Mouse (Mus musculus) cerebellum, adult 2 months (tissue): ENCODE results near the gene Acly.

Source experiments
- CTCF ChIP-seq: fragments of 200-500 bp; IDR thresholded peaks from 2 replicates; pipeline ENCODE4 v1.5.1; 2011; ENCODE audit warnings: low read depth, mild to moderate bottlenecking, control low read depth, low read length, moderate library complexity, borderline replicate concordance; ENCODE audit not compliant: insufficient read depth
- POLR2A ChIP-seq: fragments of 200-500 bp; IDR thresholded peaks from 2 replicates; pipeline ENCODE4 v1.6.1; 2011; ENCODE audit warnings: low read length, control low read depth, borderline replicate concordance; ENCODE audit not compliant: insufficient read depth

DNA sequence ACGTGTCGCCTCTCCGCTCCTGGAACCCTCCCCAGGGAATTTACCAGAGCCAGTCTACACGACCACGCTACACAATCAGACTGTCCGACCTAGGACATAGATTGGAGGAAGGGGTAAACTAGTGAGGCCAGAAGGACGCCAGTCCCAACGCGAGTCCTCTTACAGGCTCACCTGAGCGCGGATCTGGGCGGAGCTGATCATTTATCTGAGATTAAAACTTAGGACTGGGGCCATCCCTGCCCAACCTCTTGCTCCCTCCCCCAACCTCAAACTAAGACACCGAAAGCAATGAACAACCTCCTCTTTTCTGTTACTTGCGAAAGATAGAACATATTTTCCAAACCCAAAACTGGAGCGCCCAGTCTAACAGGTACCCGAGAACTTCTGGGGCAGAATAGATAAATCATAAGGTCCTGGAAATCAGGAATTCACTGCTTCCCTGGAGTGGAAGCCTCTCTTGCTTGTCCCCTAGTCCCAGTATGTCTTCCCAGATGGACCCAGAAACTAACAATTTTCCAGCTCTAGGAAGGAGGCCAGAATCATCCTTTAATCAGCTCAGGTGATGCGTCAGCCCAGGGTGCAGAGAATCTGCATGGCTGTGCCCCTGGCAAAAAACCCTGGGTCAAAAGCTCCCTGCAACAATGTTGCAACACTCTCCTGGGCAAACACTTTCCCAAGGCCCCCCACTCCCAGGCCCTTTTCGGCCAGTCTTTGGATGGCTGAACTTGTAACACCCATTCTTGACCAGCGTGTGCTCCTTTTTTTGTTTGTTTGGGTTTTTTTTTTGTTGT is 770 bp upstream of the Acly start:
- TF ChIP-seq CTCF (no peak), POLR2A (no peak)
